Mouse (Mus musculus) limb, embryonic 12.5 days (tissue): Measurements from ENCODE around the gene Tex11. TPM values are rescaled to one million over a fixed set of nuclear protein-coding genes. Genes with fewer than 3 reads are reported as not detected.
A peak's percentile ranks its signal among the peaks of the same experiment; 100 is the strongest.

Experiments used
- ATAC-seq: fragments of 200-750 bp; cut with Nextera tagmentation; 2 replicates; pipeline ENCODE4 v1.8.0; 2017; ENCODE audit warnings: low read depth, moderate TSS enrichment; ENCODE audit not compliant: insufficient number of reproducible peaks, insufficient read depth, low FRiP score, low TSS enrichment
- H3K27ac ChIP-seq: fragments of 300-500 bp; sonication (generic); 2 replicates; pipeline ENCODE4 v1.5.1; 2016; ENCODE audit warnings: mild to moderate bottlenecking, moderate library complexity
- H3K27me3 ChIP-seq: fragments of 300-500 bp; sonication (generic); 2 replicates; pipeline ENCODE4 v1.6.1; 2016; ENCODE audit warnings: mild to moderate bottlenecking, moderate library complexity
- H3K36me3 ChIP-seq: fragments of 300-500 bp; sonication (generic); 2 replicates; pipeline ENCODE4 v1.6.1; 2016; ENCODE audit warnings: mild to moderate bottlenecking, moderate library complexity
- H3K4me1 ChIP-seq: fragments of 300-500 bp; sonication (generic); replicated peaks from 2 replicates; pipeline ENCODE4 v1.6.1; 2016
- H3K4me2 ChIP-seq: fragments of 300-500 bp; sonication (generic); 2 replicates; pipeline ENCODE4 v1.6.1; 2016; ENCODE audit warnings: mild to moderate bottlenecking, moderate library complexity
- H3K4me3 ChIP-seq: fragments of 300-500 bp; sonication (generic); replicated peaks from 2 replicates; pipeline ENCODE4 v1.5.1; 2016; ENCODE audit warnings: mild to moderate bottlenecking
- H3K9ac ChIP-seq: fragments of 300-500 bp; sonication (generic); replicated peaks from 2 replicates; pipeline ENCODE4 v1.6.1; 2016; ENCODE audit warnings: mild to moderate bottlenecking, moderate library complexity
- H3K9me3 ChIP-seq: fragments of 300-500 bp; sonication (generic); 2 replicates; pipeline ENCODE4 v1.6.1; 2016; ENCODE audit warnings: mild to moderate bottlenecking, moderate library complexity
- WGBS: fragments of 180-500 bp; shearing (Covaris S2); methylation state at CpG from one replicate; pipeline ENCODE4 v1.1.7; 2016; 5-methylcytosine and 5-hydroxymethylcytosine counted together
- polyA plus RNA-seq: library from polyadenylated mRNA; unstranded; fragments of >200 nt; fragmentation: Nextera tagmentation; extraction: Ambion mirVana; gene quantifications from 2 replicates; pipeline ENCODE4 v1.2.1, GENCODE M21; 2016

Tex11 gene
- polyA plus RNA-seq, 1 experiment from 2014 or later, result not detected

- Histone ChIP-seq H3K36me3 (peaks cover 58% of the 10 kb centered on the region), H3K4me3 (no peak overlapping the region), H3K27ac (no peak overlapping the region), H3K4me1 (no peaks in the 10 kb centered on the region), H3K27me3 (peaks cover 33% of the 10 kb centered on the region), H3K9me3 (no peaks in the 10 kb centered on the region), H3K9ac (no peak overlapping the region), H3K4me2 (no peak overlapping the region)
- WGBS, result 96% methylated on average over 7 of the region's 7 CpGs
- ATAC-seq, result no peak
These were observed 243.7 kb downstream of the Tex11 start for GRCm38 (mm10) chrX:100815766-100816165.

DNA sequence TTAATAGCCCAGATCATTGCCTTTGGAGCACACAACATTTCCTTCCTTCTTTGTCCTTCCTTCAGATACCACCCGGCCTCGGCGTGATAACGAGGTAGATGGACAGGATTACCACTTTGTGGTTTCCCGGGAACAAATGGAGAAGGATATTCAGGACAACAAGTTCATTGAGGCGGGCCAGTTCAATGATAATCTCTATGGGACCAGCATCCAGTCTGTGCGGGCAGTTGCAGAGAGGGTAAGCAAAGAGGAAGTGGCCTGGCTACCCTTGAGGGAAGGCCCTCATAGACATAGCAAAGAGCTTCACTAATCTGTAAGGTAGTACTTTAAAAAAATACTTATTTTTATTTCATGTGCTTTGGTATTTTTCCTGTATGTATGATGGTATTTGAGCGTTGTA lies 245.3 kb downstream of the Tex11 start:
- Histone ChIP-seq H3K9ac (no peak overlapping the region), H3K36me3 (peaks cover 70% of the 10 kb centered on the region), H3K27me3 (peaks cover 35% of the 10 kb centered on the region), H3K4me3 (no peak overlapping the region), H3K4me2 (no peak overlapping the region), H3K9me3 (no peaks in the 10 kb centered on the region), H3K4me1 (no peaks in the 10 kb centered on the region), H3K27ac (no peak overlapping the region)
- ATAC-seq, result no peak
- 87% methylated on average over 8 of the region's 8 CpGs for WGBS

GRCm38 (mm10) chrX:100811129-100811528 lies 248.3 kb downstream of the Tex11 start:
- ATAC-seq, result no peak
- Histone ChIP-seq H3K4me1 (no peaks in the 10 kb centered on the region), H3K27ac (no peak overlapping the region), H3K27me3 (peaks cover 26% of the 10 kb centered on the region; the same call in 1 of the 2 replicates), H3K4me2 (no peak overlapping the region), H3K9me3 (no peaks in the 10 kb centered on the region), H3K4me3 (no peak overlapping the region), H3K9ac (no peak overlapping the region), H3K36me3 (peaks cover 79% of the 10 kb centered on the region)
- 90% methylated on average over 4 of the region's 4 CpGs for WGBS

DNA sequence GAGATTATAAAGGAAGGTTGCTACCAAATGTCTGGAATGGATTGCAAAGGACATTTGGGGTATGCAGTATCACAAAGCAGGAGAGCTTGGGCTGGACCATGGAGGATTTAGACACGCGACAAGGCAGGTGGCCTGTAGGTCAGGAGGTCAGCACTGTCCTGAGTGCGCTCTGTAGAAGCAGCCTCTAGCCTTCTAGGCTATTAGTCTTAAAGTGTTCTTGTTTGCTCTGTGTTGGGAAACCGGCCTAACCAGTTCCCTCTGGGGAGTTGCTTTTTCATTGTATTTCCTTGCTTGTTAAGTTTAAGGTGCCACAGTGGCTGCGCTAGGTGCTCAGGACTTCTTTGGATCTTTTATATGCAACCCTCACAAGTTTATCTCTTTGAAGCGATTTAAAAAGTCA lies 257.4 kb downstream of the Tex11 start:
- Histone ChIP-seq H3K9ac (no peak overlapping the region), H3K27ac (no peak overlapping the region), H3K4me1 (no peaks in the 10 kb centered on the region), H3K4me2 (no peak overlapping the region), H3K27me3 (peaks cover 29% of the 10 kb centered on the region), H3K9me3 (no peaks in the 10 kb centered on the region), H3K36me3 (peaks cover 31% of the 10 kb centered on the region; the same call in 1 of the 2 replicates), H3K4me3 (no peak overlapping the region)
- no peak for ATAC-seq
- WGBS, result 79% methylated on average over 6 of the region's 6 CpGs

DNA sequence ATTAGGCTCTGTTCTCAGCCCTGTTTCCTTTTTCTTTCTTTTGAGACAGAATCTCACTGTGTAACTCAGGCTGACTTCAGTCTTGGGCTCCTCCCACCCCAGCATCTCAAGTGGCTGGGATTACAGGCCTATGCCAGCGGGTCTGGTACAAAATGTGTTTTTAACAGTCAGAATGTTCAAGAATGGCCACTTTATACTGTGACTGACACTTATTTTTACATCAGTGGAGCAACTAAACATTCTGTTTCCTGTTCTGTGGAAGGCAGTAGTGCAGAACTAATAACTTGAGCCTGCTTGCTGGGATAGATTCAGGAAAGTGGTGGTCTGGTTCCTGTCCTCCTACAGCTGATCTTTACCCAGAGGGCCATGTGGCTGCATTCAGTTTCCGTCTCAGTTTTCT lies 258.8 kb downstream of the Tex11 start:
- H3K27me3 ChIP-seq, result peaks cover 35% of the 10 kb centered on the region
- H3K4me1 ChIP-seq, result no peaks in the 10 kb centered on the region
- H3K36me3 ChIP-seq, result peaks cover 23% of the 10 kb centered on the region

DNA sequence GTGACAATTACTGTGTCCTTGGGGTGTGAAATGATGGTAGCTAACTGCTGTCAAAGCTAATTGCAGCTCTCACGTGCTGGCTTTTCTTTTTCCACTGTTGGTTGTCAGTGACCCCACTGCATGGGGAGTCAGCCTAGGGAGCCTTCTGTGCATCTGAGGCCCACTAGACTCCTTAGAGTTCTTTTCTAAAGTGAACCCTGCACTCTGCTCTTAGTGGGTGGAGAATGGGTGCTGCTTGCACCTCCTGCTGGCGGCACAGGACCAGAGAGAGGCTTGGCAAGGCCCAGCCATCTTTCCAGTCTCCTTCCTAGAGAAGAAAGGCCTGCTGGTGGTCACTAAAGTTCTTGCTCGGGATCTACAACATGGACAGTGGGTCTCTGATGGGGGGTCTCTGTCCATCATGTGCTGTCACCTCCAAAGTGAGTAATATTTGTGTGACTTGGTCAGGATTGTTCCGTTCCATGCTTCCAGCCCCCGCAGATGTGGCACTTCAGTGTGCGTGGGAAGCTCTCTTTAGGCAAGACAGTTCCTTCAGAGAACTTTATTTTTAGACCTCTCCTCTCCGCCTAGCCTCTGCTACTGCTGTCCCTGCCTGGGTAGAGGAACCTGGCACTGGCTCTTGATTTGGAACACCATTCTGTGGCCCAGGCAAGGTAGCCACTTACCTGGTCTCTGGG lies 261.5 kb downstream of the Tex11 start:
- H3K27me3 ChIP-seq, result peaks cover 36% of the 10 kb centered on the region

More for the DNA sequence above, 258.8 kb downstream of the Tex11 start:
- Histone ChIP-seq H3K4me3 (no peak overlapping the region), H3K27ac (no peak overlapping the region), H3K9ac (no peak overlapping the region), H3K9me3 (no peaks in the 10 kb centered on the region), H3K4me2 (no peak overlapping the region)
- WGBS, result 29% methylated on average over 2 of the region's 2 CpGs
- ATAC-seq, result peak; percentile 66; the same call in 1 of the 2 replicates

DNA sequence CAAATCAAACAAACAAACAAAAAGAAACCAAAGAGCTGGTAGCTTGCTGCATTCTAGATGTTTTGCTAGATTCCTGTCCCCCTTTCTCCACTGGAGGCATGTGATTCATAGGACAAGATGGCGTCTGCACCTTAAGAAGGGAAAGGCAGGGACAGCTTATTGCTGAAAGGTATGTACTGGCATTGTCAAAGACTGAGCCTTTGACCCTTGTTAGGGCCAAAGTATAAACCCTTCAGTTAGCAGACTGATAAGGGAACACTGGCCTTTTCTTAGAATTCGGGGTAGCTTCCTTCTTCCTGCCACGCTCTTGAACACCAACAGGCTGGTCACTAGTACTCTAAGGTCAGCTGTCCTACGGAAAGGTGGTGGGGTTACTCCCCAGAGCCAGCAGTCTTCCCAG lies 262.1 kb downstream of the Tex11 start:
- Histone ChIP-seq H3K9me3 (no peaks in the 10 kb centered on the region), H3K4me2 (no peak overlapping the region), H3K27me3 (peaks cover 36% of the 10 kb centered on the region), H3K4me1 (peaks cover 3% of the 10 kb centered on the region; the same call in 1 of the 2 replicates), H3K4me3 (no peak overlapping the region), H3K9ac (no peak overlapping the region), H3K27ac (no peak overlapping the region), H3K36me3 (peaks cover 22% of the 10 kb centered on the region)
- WGBS, result 55% methylated on average over 4 of the region's 4 CpGs
- ATAC-seq, result no peak

More for the DNA sequence above, 261.5 kb downstream of the Tex11 start:
- Histone ChIP-seq H3K9ac (no peak overlapping the region), H3K4me2 (no peak overlapping the region), H3K4me1 (peaks cover 3% of the 10 kb centered on the region; the same call in 1 of the 2 replicates), H3K36me3 (peaks cover 22% of the 10 kb centered on the region), H3K4me3 (no peak overlapping the region), H3K27ac (no peak overlapping the region), H3K9me3 (no peaks in the 10 kb centered on the region)
- WGBS, result 72% methylated on average over 7 of the region's 7 CpGs
- no peak for ATAC-seq

DNA sequence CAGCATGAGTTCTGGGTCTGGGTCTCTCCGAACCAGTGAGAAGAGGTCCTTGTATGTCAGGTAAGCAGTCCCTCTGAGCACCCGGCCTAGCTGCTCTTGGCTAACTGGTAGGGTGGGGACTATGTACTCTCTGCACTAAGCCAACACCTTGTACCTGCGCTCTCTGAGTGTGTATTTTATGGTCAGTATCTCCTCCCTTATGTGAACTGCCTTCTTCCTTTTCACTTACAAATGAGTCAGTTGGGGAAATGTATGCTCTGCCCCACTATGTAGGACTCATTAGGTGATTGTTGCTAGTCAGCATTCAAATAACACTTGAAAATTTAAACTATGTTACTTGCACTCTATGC lies 262.8 kb downstream of the Tex11 start:
- Histone ChIP-seq H3K27ac (no peak overlapping the region), H3K4me2 (no peak overlapping the region), H3K4me1 (peaks cover 3% of the 10 kb centered on the region; the same call in 1 of the 2 replicates), H3K9me3 (no peaks in the 10 kb centered on the region), H3K4me3 (no peak overlapping the region), H3K9ac (no peak overlapping the region), H3K36me3 (peaks cover 22% of the 10 kb centered on the region), H3K27me3 (peaks cover 31% of the 10 kb centered on the region)
- ATAC-seq, result no peak
- 83% methylated on average over 3 of the region's 3 CpGs for WGBS

DNA sequence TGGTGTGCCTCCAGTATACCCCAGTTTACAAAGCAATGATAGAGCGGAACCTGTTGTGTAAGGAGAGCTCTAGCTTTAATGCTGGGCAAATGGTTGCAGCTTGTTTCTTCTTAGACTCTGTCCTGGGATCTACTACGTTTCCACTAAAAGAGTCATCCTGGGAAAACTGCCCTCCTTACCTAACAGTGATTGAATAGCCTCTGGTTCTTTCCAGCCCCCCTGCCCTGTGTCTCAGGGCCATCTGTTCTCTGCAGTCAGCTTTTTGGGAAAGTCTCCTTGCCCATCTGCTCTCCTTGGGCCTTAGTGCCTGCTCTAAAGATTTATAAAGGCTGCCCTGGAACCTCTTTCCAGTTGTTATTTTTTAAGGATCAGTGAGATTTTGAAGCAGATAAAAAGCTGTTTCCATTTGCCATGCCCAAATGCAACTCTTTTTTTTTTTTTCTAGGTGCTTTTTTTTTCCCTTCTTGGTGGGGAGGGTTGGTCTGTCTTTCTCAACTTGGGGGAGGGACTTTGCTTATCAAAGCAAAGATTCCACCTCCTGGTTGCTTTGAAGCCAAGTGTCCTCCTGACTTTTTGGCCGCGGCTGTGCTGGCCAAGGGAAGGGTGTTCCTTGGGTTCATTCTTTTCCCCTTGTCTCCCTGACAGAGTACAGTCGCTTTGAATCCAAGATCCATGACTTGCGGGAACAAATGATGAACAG lies 263.3 kb downstream of the Tex11 start:
- ATAC-seq, result no peak
- H3K27ac ChIP-seq, result no peak overlapping the region
- H3K4me2 ChIP-seq, result no peak overlapping the region
- WGBS, result 67% methylated on average over 6 of the region's 6 CpGs
- H3K9ac ChIP-seq, result no peak overlapping the region
- peaks cover 3% of the 10 kb centered on the region; the same call in 1 of the 2 replicates for H3K4me1 ChIP-seq
- no peak overlapping the region for H3K4me3 ChIP-seq
- no peaks in the 10 kb centered on the region for H3K9me3 ChIP-seq
- H3K36me3 ChIP-seq, result peaks cover 22% of the 10 kb centered on the region
- peaks cover 27% of the 10 kb centered on the region for H3K27me3 ChIP-seq

DNA sequence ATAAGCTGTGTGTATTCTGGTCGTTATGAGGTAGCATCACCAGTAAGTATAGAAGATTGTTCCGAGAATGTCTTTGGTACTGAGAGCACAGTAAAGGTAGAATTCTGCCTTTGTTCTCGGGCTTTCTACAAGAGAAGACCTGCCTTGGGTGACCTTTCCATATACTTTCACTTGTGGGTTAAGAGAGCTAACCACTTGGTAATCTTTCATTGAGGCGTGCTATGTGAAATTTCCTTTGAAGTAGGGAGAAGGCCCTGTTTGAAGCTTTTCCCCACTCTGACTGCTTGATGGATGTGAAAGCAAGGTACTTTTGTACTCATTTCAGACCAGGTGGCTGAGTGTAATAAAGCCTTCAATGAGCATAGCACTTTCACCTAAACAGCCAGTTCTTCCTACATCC lies 270.1 kb downstream of the Tex11 start:
- H3K27me3 ChIP-seq, result no peaks in the 10 kb centered on the region; the same call in 1 of the 2 replicates
- ATAC-seq, result no peak
- 60% methylated on average over 4 of the region's 4 CpGs for WGBS

More for the DNA sequence above, 270.1 kb downstream of the Tex11 start:
- Histone ChIP-seq H3K4me2 (no peak overlapping the region), H3K9ac (no peak overlapping the region), H3K4me1 (no peaks in the 10 kb centered on the region; the same call in 1 of the 2 replicates), H3K9me3 (no peaks in the 10 kb centered on the region), H3K27ac (no peak overlapping the region), H3K4me3 (no peak overlapping the region), H3K36me3 (no peaks in the 10 kb centered on the region)
